Mouse (Mus musculus): ENCODE data around the gene Olfr510. TPM values are rescaled to one million over a fixed set of nuclear protein-coding genes. Genes with fewer than 3 reads are reported as not detected.
"Not testable (repeated sequence)": the region's sequence is repeated elsewhere in the genome, so short reads cannot be mapped to it uniquely, and the experiment has no call there.

Olfr510 gene
- not detected in 2 replicates for polyA plus RNA-seq (2012; rRNA removed)

DNA sequence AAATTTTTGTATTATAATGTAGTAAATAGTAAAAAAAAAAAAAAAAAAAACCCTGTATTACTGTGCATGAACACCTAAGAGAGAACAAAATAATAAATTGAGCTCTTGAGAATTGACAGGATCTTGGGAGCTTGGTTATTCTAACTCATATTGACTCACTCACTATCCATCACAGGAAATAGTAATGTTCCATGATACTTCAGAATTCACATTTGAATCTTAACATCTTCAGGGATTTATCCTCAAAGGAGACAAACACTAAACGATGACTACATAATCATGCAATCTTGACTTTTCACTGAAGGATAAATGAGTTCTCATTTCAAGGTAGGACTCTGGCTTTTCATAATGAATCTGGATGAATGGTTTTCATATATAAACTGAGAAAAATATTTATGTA is at the start of gene Olfr510:
Olfr510 (plus strand) TSS at position 301 of the 400 bp plus-strand sequence.
- 96% methylated on average over 1 of the region's 1 CpGs for WGBS
- no peaks in the 10 kb centered on the region for H3K27me3 ChIP-seq (ENCODE audit: control insufficient read depth, insufficient read depth, low read length)
- no peak within 1 kb of the TSS for H3K27ac ChIP-seq (ENCODE audit: control insufficient read depth, insufficient read depth, low read length)
- H3K4me3 ChIP-seq (ENCODE audit: control insufficient read depth, insufficient read depth, low read length), result no peak within 1 kb of the TSS
- H3K4me1 ChIP-seq (replicated peaks; ENCODE audit: control insufficient read depth, insufficient read depth, low read length), result no peaks in the 10 kb centered on the region
- DNase-seq, result no peak
- no peak for TF ChIP-seq CTCF (IDR thresholded peaks at IDR 0.05; ENCODE audit: borderline replicate concordance, control insufficient read depth, extremely low read depth, insufficient read depth, low read length, poor library complexity)
- no peak for TF ChIP-seq POLR2A (IDR thresholded peaks at IDR 0.05; ENCODE audit: control insufficient read depth, extremely low read depth, insufficient read depth, low read length, poor library complexity)
- H3K36me3 ChIP-seq (ENCODE audit: control insufficient read depth, insufficient read depth, low read length), result no peaks in the 10 kb centered on the region

DNA sequence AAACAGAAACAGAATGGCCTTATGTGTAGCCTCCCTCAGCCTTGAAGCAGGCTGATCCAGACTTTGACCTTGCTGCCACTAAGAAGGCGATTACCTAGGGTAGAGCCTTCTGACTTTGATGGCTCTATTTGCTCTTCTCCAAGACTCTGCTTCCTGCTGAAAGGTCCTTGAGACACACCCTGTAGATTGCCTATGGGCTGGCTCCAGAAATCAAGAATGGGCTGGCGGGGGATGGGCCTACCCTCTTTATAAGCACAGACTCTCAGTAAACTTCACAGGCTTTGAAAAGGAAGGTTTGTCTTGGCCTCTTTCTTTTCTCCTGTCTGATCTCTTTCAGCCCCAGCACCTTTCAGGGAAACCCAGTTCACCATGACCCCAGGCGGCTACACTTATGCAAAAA is 49.4 kb upstream of the Olfr510 start:
- H3K4me3 ChIP-seq (ENCODE audit: control insufficient read depth, insufficient read depth, low read length); H3K27me3 ChIP-seq (ENCODE audit: control insufficient read depth, insufficient read depth, low read length); H3K4me1 ChIP-seq (replicated peaks; ENCODE audit: control insufficient read depth, insufficient read depth, low read length); H3K36me3 ChIP-seq (ENCODE audit: control insufficient read depth, insufficient read depth, low read length); DNase-seq; H3K27ac ChIP-seq (ENCODE audit: control insufficient read depth, insufficient read depth, low read length): not testable (repeated sequence)
- WGBS, result 74% methylated on average over 3 of the region's 3 CpGs

- 85% methylated on average over 2 of the region's 2 CpGs for WGBS
- Histone ChIP-seq H3K27ac (ENCODE audit: control insufficient read depth, insufficient read depth, low read length) (no peak within 1 kb of the TSS), H3K27me3 (ENCODE audit: control insufficient read depth, insufficient read depth, low read length) (no peaks in the 10 kb centered on the region), H3K4me3 (ENCODE audit: control insufficient read depth, insufficient read depth, low read length) (no peak within 1 kb of the TSS), H3K4me1 (replicated peaks; ENCODE audit: control insufficient read depth, insufficient read depth, low read length) (no peaks in the 10 kb centered on the region), H3K36me3 (ENCODE audit: control insufficient read depth, insufficient read depth, low read length) (no peaks in the 10 kb centered on the region)
- TF ChIP-seq CTCF (IDR thresholded peaks at IDR 0.05; ENCODE audit: borderline replicate concordance, control insufficient read depth, extremely low read depth, insufficient read depth, low read length, poor library complexity), result no peak
- no peak for TF ChIP-seq POLR2A (IDR thresholded peaks at IDR 0.05; ENCODE audit: control insufficient read depth, extremely low read depth, insufficient read depth, low read length, poor library complexity)
- DNase-seq, result no peak
These were observed 44.7 kb upstream of the Olfr510 start, which contains the start of gene Olfr507 for GRCm38 (mm10) chr7:108621514-108621913. Gene Olfr507, plus strand, starts transcription at chr7:108621814.

GRCm38 (mm10) chr7:108629694-108630093 is 36.5 kb upstream of the Olfr510 start, which contains the start of gene Olfr508:
Gene Olfr508, plus strand, starts transcription at chr7:108629994.
- H3K4me1 ChIP-seq (replicated peaks; ENCODE audit: control insufficient read depth, insufficient read depth, low read length), result no peaks in the 10 kb centered on the region
- TF ChIP-seq CTCF (IDR thresholded peaks at IDR 0.05; ENCODE audit: borderline replicate concordance, control insufficient read depth, extremely low read depth, insufficient read depth, low read length, poor library complexity) (no peak), POLR2A (IDR thresholded peaks at IDR 0.05; ENCODE audit: control insufficient read depth, extremely low read depth, insufficient read depth, low read length, poor library complexity) (no peak)
- H3K4me3 ChIP-seq (ENCODE audit: control insufficient read depth, insufficient read depth, low read length), result no peak within 1 kb of the TSS
- WGBS, result 88% methylated on average over 3 of the region's 3 CpGs
- no peaks in the 10 kb centered on the region for H3K27me3 ChIP-seq (ENCODE audit: control insufficient read depth, insufficient read depth, low read length)
- no peak for DNase-seq
- no peaks in the 10 kb centered on the region for H3K36me3 ChIP-seq (ENCODE audit: control insufficient read depth, insufficient read depth, low read length)
- H3K27ac ChIP-seq (ENCODE audit: control insufficient read depth, insufficient read depth, low read length), result no peak within 1 kb of the TSS

DNA sequence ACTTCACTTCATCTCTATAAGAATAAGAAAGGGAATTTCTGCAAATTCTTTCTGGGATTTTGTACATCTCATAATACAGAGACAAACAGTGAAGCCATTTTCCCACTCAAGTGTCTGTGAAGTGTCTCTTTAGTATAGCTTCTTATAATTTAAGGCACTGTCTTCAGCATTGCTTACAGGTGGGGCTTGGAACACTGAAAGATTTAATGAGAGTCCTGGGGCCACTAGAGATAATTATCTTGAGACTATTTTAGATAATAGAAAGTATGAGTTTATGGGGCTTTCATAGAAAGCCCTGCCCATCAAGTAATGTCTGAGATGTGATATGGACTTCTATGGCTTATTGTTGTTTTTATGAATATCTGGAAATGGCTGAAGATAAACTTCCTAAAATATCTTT is 14.4 kb upstream of the Olfr510 start, which contains the start of gene Olfr509:
Olfr509 (minus strand) TSS at position 101 of the 400 bp plus-strand sequence.
- H3K27me3 ChIP-seq (ENCODE audit: control insufficient read depth, insufficient read depth, low read length), result no peaks in the 10 kb centered on the region
- no peak for TF ChIP-seq CTCF (IDR thresholded peaks at IDR 0.05; ENCODE audit: borderline replicate concordance, control insufficient read depth, extremely low read depth, insufficient read depth, low read length, poor library complexity)
- TF ChIP-seq POLR2A (IDR thresholded peaks at IDR 0.05; ENCODE audit: control insufficient read depth, extremely low read depth, insufficient read depth, low read length, poor library complexity), result no peak
- no peaks in the 10 kb centered on the region for H3K36me3 ChIP-seq (ENCODE audit: control insufficient read depth, insufficient read depth, low read length)
- no peak within 1 kb of the TSS for H3K27ac ChIP-seq (ENCODE audit: control insufficient read depth, insufficient read depth, low read length)
- DNase-seq, result no peak
- no peaks in the 10 kb centered on the region for H3K4me1 ChIP-seq (replicated peaks; ENCODE audit: control insufficient read depth, insufficient read depth, low read length)
- no peak within 1 kb of the TSS for H3K4me3 ChIP-seq (ENCODE audit: control insufficient read depth, insufficient read depth, low read length)

- Histone ChIP-seq H3K27me3 (ENCODE audit: control insufficient read depth, insufficient read depth, low read length) (no peaks in the 10 kb centered on the region), H3K27ac (ENCODE audit: control insufficient read depth, insufficient read depth, low read length) (no peak overlapping the region), H3K36me3 (ENCODE audit: control insufficient read depth, insufficient read depth, low read length) (no peaks in the 10 kb centered on the region), H3K4me3 (ENCODE audit: control insufficient read depth, insufficient read depth, low read length) (no peak overlapping the region), H3K4me1 (replicated peaks; ENCODE audit: control insufficient read depth, insufficient read depth, low read length) (no peaks in the 10 kb centered on the region)
- no peak for DNase-seq
- TF ChIP-seq CTCF (IDR thresholded peaks at IDR 0.05; ENCODE audit: borderline replicate concordance, control insufficient read depth, extremely low read depth, insufficient read depth, low read length, poor library complexity), result no peak
- TF ChIP-seq POLR2A (IDR thresholded peaks at IDR 0.05; ENCODE audit: control insufficient read depth, extremely low read depth, insufficient read depth, low read length, poor library complexity), result no peak
- 92% methylated on average over 3 of the region's 3 CpGs for WGBS
These were observed 3.8 kb upstream of the Olfr510 start for GRCm38 (mm10) chr7:108662419-108662818.

GRCm38 (mm10) chr7:108671058-108671457 is 4.8 kb downstream of the Olfr510 start:
- 68% methylated on average over 1 of the region's 1 CpGs for WGBS
- TF ChIP-seq CTCF (IDR thresholded peaks at IDR 0.05; ENCODE audit: borderline replicate concordance, control insufficient read depth, extremely low read depth, insufficient read depth, low read length, poor library complexity) (no peak), POLR2A (IDR thresholded peaks at IDR 0.05; ENCODE audit: control insufficient read depth, extremely low read depth, insufficient read depth, low read length, poor library complexity) (no peak)
- Histone ChIP-seq H3K36me3 (ENCODE audit: control insufficient read depth, insufficient read depth, low read length) (no peaks in the 10 kb centered on the region), H3K27me3 (ENCODE audit: control insufficient read depth, insufficient read depth, low read length) (no peaks in the 10 kb centered on the region), H3K27ac (ENCODE audit: control insufficient read depth, insufficient read depth, low read length) (no peak overlapping the region), H3K4me3 (ENCODE audit: control insufficient read depth, insufficient read depth, low read length) (no peak overlapping the region), H3K4me1 (replicated peaks; ENCODE audit: control insufficient read depth, insufficient read depth, low read length) (no peaks in the 10 kb centered on the region)
- DNase-seq, result no peak

Data from thymus, adult 2 months (tissue).